Mouse (Mus musculus): ENCODE data around the gene Pkp1.

DNA sequence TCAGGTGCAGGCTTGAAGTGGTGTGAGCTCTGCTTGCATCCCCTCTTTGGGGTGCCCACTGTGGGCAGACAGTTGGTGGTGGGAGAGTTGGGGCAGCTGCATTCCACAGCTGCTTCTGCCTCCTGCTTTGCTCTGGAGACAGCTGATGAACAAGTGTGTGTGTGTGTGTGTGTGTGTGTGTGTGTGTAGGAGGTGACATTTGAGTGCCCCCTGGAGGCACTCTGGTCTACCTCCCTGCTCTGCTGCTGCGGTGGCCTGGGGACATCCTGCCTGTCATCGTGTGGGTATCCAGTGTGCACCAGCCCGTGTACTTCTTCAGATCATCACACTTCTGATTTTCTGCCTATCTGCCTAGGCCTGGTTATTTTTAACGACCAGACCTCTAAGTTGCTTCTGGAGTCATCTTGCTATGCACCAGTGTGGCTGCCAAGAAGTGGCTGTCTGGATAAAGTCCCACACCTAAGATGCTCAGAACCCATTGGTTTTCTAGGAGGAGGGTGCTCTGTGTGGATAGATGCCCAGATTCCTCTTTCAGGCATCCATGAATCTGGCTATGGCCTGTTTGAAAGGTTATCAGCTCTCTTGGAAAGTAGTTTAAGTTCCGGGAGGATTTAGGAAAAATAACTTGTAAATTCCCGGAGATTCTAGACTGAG is 84.7 kb downstream of the Pkp1 start:
- TF ChIP-seq GATA1 (IDR thresholded peaks at IDR 0.05; ENCODE audit: low read length) (no peak), TAL1 (IDR thresholded peaks at IDR 0.05; ENCODE audit: low read length) (no peak)
